Mouse (Mus musculus) spleen, adult 2 months (tissue): ENCODE data around the gene Vmn2r33. TPM values are rescaled to one million over a fixed set of nuclear protein-coding genes. Genes with fewer than 3 reads are reported as not detected.
"Not testable (repeated sequence)": the region's sequence is repeated elsewhere in the genome, so short reads cannot be mapped to it uniquely, and the experiment has no call there.

ENCODE experiments used
- DNase-seq, 2 experiments: peaks; one replicate each; pipeline versions ENCODE4 v3.0.0 to v3.0.0-alpha.2; 2012 to 2021; ENCODE audit warnings: low spot score in 2 of 2, low read depth in 1 of 2
- H3K27ac ChIP-seq: fragments of 200-500 bp; 2 replicates; pipeline ENCODE4 v1.5.1; 2012; ENCODE audit warnings: low read length, inconsistent platforms; ENCODE audit not compliant: insufficient read depth
- H3K27me3 ChIP-seq: fragments of 200-500 bp; 2 replicates; pipeline ENCODE4 v1.6.1; 2012; ENCODE audit warnings: mild to moderate bottlenecking, moderate library complexity, low read length, inconsistent platforms; ENCODE audit not compliant: control insufficient read depth, insufficient read depth
- H3K36me3 ChIP-seq: fragments of 200-500 bp; 2 replicates; pipeline ENCODE4 v1.6.1; 2012; ENCODE audit warnings: mild to moderate bottlenecking, low read length, inconsistent platforms; ENCODE audit not compliant: control insufficient read depth, insufficient read depth
- H3K4me1 ChIP-seq: fragments of 200-500 bp; 2 replicates; pipeline ENCODE4 v1.6.1; 2011; ENCODE audit warnings: inconsistent platforms; ENCODE audit not compliant: control insufficient read depth, insufficient read depth, insufficient read length
- H3K4me3 ChIP-seq: fragments of 200-500 bp; 2 replicates; pipeline ENCODE4 v1.5.1; 2011; ENCODE audit warnings: mild to moderate bottlenecking, inconsistent platforms; ENCODE audit not compliant: insufficient read depth, insufficient read length; ENCODE audit errors: extremely low read depth
- polyA plus RNA-seq: library from polyadenylated mRNA; depleted of rRNA; stranded (reverse); fragments of >200 nt; gene quantifications from 2 replicates; pipeline ENCODE4 v1.2.3, GENCODE M21; 2012; rRNA removed

Vmn2r33 gene
- not detected in 2 replicates for polyA plus RNA-seq

DNA sequence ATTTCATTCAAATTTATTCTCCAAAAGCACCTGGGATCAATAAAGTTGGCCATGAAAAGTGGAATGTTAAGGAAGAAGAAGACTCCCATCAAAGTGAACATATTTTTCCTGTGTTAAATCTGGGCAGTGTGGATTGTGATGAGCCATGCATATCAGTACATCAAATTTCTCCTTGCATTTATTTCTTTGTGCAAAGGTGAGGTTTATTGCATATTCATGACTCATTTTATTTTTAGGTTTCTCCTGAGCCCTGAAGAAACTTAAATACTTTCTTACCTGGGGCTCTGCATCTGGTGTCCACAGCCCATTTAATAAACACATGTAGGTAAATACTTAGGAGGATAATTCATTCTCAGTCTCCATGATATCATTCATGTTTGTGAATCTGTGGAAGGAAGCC, at the start of gene Vmn2r33:
TSS of gene Vmn2r33 (minus strand) at position 101 of the 400 bp plus-strand sequence.
- DNase-seq, H3K4me3 ChIP-seq, H3K27ac ChIP-seq, H3K36me3 ChIP-seq, H3K27me3 ChIP-seq, H3K4me1 ChIP-seq: not testable (repeated sequence)

Other genes with a start within 250 kb of the Vmn2r33 start
- not detected in 2 replicates for gene Vmn2r30, start 229.2 kb downstream of the Vmn2r33 start, polyA plus RNA-seq
- not detected in 2 replicates for gene Gm45783, start 192.2 kb downstream of the Vmn2r33 start, polyA plus RNA-seq
- not detected in 2 replicates for gene Vmn2r31, start 167.1 kb downstream of the Vmn2r33 start, polyA plus RNA-seq
- not detected in 2 replicates for gene Vmn2r32, start 86.8 kb downstream of the Vmn2r33 start, polyA plus RNA-seq
- gene Vmn2r34, start 122.7 kb upstream of the Vmn2r33 start, polyA plus RNA-seq, result not detected in 2 replicates